Mouse (Mus musculus): ENCODE measurements around the gene Ube2o. TPM values are rescaled to one million over a fixed set of nuclear protein-coding genes. Genes with fewer than 3 reads are reported as not detected.
A peak's percentile ranks its signal among the peaks of the same experiment; 100 is the strongest.
"Not testable (repeated sequence)": the region's sequence is repeated elsewhere in the genome, so short reads cannot be mapped to it uniquely, and the experiment has no call there.

Gene Ube2o
- polyA plus RNA-seq, 1 experiment from 2014 or later = 9.7 TPM

- peaks cover 8% of the 10 kb centered on the region for H3K4me1 ChIP-seq
- WGBS = 19% methylated on average over 7 of the region's 7 CpGs
- no peak for ATAC-seq (ENCODE audit: insufficient number of reproducible peaks, insufficient read depth, low FRiP score, low TSS enrichment, low read depth)
- H3K9ac ChIP-seq = no peak overlapping the region; the same call in 1 of the 2 replicates
- no peaks in the 10 kb centered on the region for H3K27me3 ChIP-seq
- H3K36me3 ChIP-seq = no peaks in the 10 kb centered on the region
- no peak overlapping the region for H3K4me3 ChIP-seq
- no peaks in the 10 kb centered on the region for H3K9me3 ChIP-seq
- H3K27ac ChIP-seq = 0 out of 2 replicates have a peak overlapping the region, but pooled peaks have one; percentile 18
- H3K4me2 ChIP-seq = no peak overlapping the region
Observed at GRCm38 (mm10) chr11:116501005-116501746, 80.1 kb downstream of the Ube2o start.

DNA sequence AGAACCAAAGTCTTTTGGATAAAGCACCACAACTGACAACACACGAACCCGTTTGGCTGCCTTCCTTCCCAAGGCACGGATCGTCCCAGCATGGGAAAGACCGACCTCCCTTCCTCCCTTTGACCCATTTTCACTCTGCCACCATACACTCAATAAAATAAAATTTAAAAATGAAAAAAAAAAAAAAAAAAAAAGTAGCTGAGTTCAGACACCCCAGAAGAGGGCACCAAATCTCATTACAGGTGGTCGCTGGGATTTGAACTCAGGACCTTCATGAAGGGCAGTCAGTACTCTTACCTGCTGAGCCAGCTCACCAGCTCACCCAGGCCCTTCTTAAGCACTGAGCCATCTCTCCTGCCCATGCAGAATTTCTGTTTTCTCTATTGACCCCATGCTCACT is 82.2 kb downstream of the Ube2o start:
- H3K27ac ChIP-seq = no peak overlapping the region
- no peaks in the 10 kb centered on the region for H3K27me3 ChIP-seq
- peak overlapping the region; percentile 61; the same call in 1 of the 2 replicates for H3K9ac ChIP-seq
- H3K4me1 ChIP-seq = peaks cover 8% of the 10 kb centered on the region
- peak overlapping the region; percentile 60 for H3K4me2 ChIP-seq
- peak overlapping the region; percentile 36 for H3K4me3 ChIP-seq
- ATAC-seq (ENCODE audit: insufficient number of reproducible peaks, insufficient read depth, low FRiP score, low TSS enrichment, low read depth) = no peak
- H3K36me3 ChIP-seq = no peaks in the 10 kb centered on the region
- no peaks in the 10 kb centered on the region for H3K9me3 ChIP-seq
- 41% methylated on average over 6 of the region's 6 CpGs for WGBS

DNA sequence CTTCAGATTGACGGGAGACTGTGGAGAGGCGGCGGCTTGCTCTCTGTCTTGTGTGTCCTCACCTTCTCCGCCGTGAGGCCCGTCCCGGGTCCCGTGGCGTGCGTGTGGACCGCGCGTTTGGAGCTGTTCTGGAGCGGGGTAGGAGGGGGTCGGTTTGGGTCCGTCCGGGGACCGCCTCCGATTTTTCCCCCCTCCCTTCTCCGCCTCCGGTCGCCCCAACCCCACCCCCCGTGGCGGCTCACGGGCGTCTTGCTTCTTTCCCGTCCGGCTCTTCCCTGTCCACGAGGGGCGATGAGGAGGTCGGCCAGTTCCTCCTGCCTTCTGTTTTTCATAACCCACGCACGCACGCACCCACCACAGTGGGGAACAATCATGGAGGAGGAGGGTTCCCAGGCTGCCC is 82.7 kb downstream of the Ube2o start:
- Histone ChIP-seq H3K4me3 (peak overlapping the region; percentile 36), H3K9me3 (no peaks in the 10 kb centered on the region), H3K36me3 (no peaks in the 10 kb centered on the region), H3K27me3 (no peaks in the 10 kb centered on the region), H3K4me2 (peak overlapping the region; percentile 60), H3K9ac (peak overlapping the region; percentile 61), H3K27ac (no peak overlapping the region), H3K4me1 (peaks cover 8% of the 10 kb centered on the region)
- ATAC-seq (ENCODE audit: insufficient number of reproducible peaks, insufficient read depth, low FRiP score, low TSS enrichment, low read depth) = 0 out of 2 replicates have a peak, but pooled peaks have one; percentile 11
- 38% methylated on average over 34 of the region's 34 CpGs for WGBS

DNA sequence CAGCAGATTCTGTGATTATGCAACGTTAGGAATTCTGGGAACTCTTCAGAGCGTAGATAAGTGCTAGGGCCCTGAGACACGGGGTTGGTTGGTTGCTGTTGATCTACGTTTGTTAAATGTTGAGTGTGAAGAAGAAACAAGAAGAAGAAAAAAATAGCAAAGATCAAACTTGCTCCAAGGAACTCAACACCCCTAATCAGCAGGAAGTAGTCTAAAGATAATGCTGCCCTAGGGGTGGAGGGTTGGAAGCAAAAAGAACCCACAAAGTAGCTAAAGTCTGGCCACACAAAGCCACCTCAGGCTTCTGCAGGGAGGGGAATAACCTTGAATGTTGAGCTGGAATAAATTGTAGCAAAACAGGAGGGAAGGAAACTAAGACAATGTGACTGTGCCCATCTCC is 83.9 kb downstream of the Ube2o start:
- ATAC-seq (ENCODE audit: insufficient number of reproducible peaks, insufficient read depth, low FRiP score, low TSS enrichment, low read depth) = no peak
- H3K27ac ChIP-seq = no peak overlapping the region
- H3K9ac ChIP-seq = no peak overlapping the region
- H3K36me3 ChIP-seq = no peaks in the 10 kb centered on the region
- H3K4me3 ChIP-seq = no peak overlapping the region
- H3K4me2 ChIP-seq = no peak overlapping the region
- 79% methylated on average over 4 of the region's 4 CpGs for WGBS
- H3K4me1 ChIP-seq = peaks cover 8% of the 10 kb centered on the region
- no peaks in the 10 kb centered on the region for H3K27me3 ChIP-seq
- no peaks in the 10 kb centered on the region for H3K9me3 ChIP-seq

GRCm38 (mm10) chr11:116494474-116495174 is 86.6 kb downstream of the Ube2o start:
- no peak for ATAC-seq (ENCODE audit: insufficient number of reproducible peaks, insufficient read depth, low FRiP score, low TSS enrichment, low read depth)
- Histone ChIP-seq H3K4me2 (no peak overlapping the region), H3K4me3 (no peak overlapping the region), H3K36me3 (no peaks in the 10 kb centered on the region), H3K9me3 (no peaks in the 10 kb centered on the region), H3K4me1 (peaks cover 12% of the 10 kb centered on the region), H3K9ac (0 out of 2 replicates have a peak overlapping the region, but pooled peaks have one; percentile 27), H3K27me3 (no peaks in the 10 kb centered on the region), H3K27ac (no peak overlapping the region)
- WGBS = 61% methylated on average over 13 of the region's 13 CpGs

DNA sequence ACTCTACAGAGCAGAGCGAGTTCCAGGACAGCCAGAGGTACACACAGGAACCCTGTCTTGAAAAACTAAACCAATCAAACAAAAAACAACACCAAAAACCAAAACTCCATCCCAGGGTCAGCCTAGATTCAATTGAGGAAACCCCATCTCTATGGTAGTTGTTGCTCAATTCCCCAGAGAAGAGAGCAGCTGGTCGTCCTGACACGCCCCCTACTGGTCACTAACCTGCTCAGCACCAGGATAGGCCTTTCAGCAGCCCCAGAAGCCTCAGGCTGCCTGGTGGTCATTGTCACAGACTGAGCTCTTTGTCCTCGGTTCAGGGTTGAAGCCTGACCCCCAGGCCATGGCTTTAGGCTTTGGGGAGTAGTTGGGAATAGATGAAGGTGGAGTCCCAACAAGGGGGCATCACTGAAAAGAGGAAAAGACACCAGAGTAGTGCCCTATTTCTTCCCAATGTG is 87.4 kb downstream of the Ube2o start, which contains the start of gene Prpsap1:
Prpsap1 (minus strand) TSS at position 408 of the 458 bp plus-strand sequence.
- Histone ChIP-seq H3K27ac (no peak within 1 kb of the TSS), H3K27me3 (no peaks in the 10 kb centered on the region), H3K4me2 (no peak within 1 kb of the TSS), H3K4me3 (no peak within 1 kb of the TSS), H3K9ac (0 out of 2 replicates have a peak within 1 kb of the TSS, but pooled peaks have one; percentile 27), H3K36me3 (no peaks in the 10 kb centered on the region), H3K9me3 (no peaks in the 10 kb centered on the region), H3K4me1 (peaks cover 17% of the 10 kb centered on the region)
- 21% methylated on average over 4 of the region's 4 CpGs for WGBS
- no peak for ATAC-seq (ENCODE audit: insufficient number of reproducible peaks, insufficient read depth, low FRiP score, low TSS enrichment, low read depth)

DNA sequence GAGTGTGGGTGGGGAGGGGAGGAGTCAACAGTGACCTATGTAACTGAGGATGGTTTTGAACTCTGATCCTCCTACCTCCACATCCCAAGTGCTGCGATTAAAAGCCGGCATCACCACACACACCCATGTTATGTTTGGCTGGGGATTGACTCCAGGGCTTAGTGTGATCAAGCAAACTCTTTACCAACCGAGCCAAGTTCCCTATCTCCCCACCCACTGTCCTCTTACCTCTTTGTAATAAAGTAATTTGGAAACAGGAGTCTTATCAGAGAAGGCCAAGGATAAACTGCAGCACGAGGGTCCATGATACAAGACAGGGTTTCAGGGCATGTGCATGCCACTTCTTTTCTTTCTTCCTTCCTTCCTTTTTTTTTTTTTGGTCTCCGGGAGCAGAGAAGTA is 88.1 kb downstream of the Ube2o start:
- Histone ChIP-seq H3K4me1 (peaks cover 16% of the 10 kb centered on the region), H3K27me3 (no peaks in the 10 kb centered on the region), H3K4me2 (no peak overlapping the region), H3K4me3 (no peak overlapping the region), H3K9me3 (no peaks in the 10 kb centered on the region), H3K36me3 (0 out of 2 replicates have a peak, but pooled peaks cover under 1% of the 10 kb centered on the region), H3K9ac (no peak overlapping the region), H3K27ac (no peak overlapping the region)
- ATAC-seq (ENCODE audit: insufficient number of reproducible peaks, insufficient read depth, low FRiP score, low TSS enrichment, low read depth) = no peak
- WGBS = 83% methylated on average over 5 of the region's 5 CpGs

DNA sequence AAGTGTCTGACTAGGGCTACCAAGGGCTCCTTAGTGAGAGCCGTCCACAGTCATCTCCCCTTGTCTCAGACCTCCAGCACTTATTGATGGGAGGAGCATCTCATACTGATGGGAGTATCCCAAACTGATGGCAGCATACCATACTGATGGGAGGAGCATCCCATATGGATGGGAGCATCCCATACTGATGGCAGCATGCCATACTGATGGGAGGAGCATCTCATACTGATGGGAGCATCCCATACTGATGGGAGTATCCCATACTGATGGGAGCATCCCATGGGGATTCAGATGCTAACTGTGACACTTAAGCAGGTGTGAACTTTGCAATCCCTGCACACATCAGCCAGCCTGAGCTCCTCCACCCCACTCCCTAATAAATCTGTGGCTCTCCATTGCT is 88.7 kb downstream of the Ube2o start:
- WGBS = 55% methylated on average over 1 of the region's 1 CpGs
- H3K4me2 ChIP-seq; H3K4me3 ChIP-seq; H3K27me3 ChIP-seq; H3K36me3 ChIP-seq; H3K9me3 ChIP-seq; ATAC-seq (ENCODE audit: insufficient number of reproducible peaks, insufficient read depth, low FRiP score, low TSS enrichment, low read depth); H3K9ac ChIP-seq; H3K27ac ChIP-seq: not testable (repeated sequence)
- H3K4me1 ChIP-seq = peaks cover 16% of the 10 kb centered on the region

- no peaks in the 10 kb centered on the region for H3K27me3 ChIP-seq
- 59% methylated on average over 6 of the region's 6 CpGs for WGBS
- H3K9me3 ChIP-seq = no peaks in the 10 kb centered on the region
- peaks cover 18% of the 10 kb centered on the region for H3K36me3 ChIP-seq
- H3K4me1 ChIP-seq = peaks cover 16% of the 10 kb centered on the region
- H3K4me2 ChIP-seq = peak overlapping the region; percentile 67
- no peak overlapping the region; the same call in 1 of the 2 replicates for H3K27ac ChIP-seq
- H3K9ac ChIP-seq = no peak overlapping the region
- H3K4me3 ChIP-seq = 0 out of 2 replicates have a peak overlapping the region, but pooled peaks have one; percentile 100
- ATAC-seq (ENCODE audit: insufficient number of reproducible peaks, insufficient read depth, low FRiP score, low TSS enrichment, low read depth) = no peak
Observed at GRCm38 (mm10) chr11:116491338-116491737, 89.9 kb downstream of the Ube2o start.

GRCm38 (mm10) chr11:116490232-116491107 is 90.8 kb downstream of the Ube2o start:
- peak; percentile 91 for ATAC-seq (ENCODE audit: insufficient number of reproducible peaks, insufficient read depth, low FRiP score, low TSS enrichment, low read depth)
- H3K27ac ChIP-seq = peak overlapping the region; percentile 91
- WGBS = under 1% methylated on average over 62 of the region's 62 CpGs
- H3K9ac ChIP-seq = peak overlapping the region; percentile 98
- H3K36me3 ChIP-seq = peaks cover 27% of the 10 kb centered on the region
- H3K9me3 ChIP-seq = no peaks in the 10 kb centered on the region
- H3K4me1 ChIP-seq = peaks cover 16% of the 10 kb centered on the region
- peak overlapping the region; percentile 100 for H3K4me3 ChIP-seq
- H3K4me2 ChIP-seq = peak overlapping the region; percentile 67
- no peaks in the 10 kb centered on the region for H3K27me3 ChIP-seq

GRCm38 (mm10) chr11:116489771-116490231 is 91.4 kb downstream of the Ube2o start:
- 0 out of 2 replicates have a peak, but pooled peaks have one; percentile 28 for ATAC-seq (ENCODE audit: insufficient number of reproducible peaks, insufficient read depth, low FRiP score, low TSS enrichment, low read depth)
- peaks cover 34% of the 10 kb centered on the region for H3K36me3 ChIP-seq

More at GRCm38 (mm10) chr11:116489771-116490231, 91.4 kb downstream of the Ube2o start:
- Histone ChIP-seq H3K9ac (peak overlapping the region; percentile 98), H3K27ac (peak overlapping the region; percentile 91), H3K4me2 (peak overlapping the region; percentile 67), H3K9me3 (no peaks in the 10 kb centered on the region), H3K4me1 (peaks cover 16% of the 10 kb centered on the region), H3K27me3 (no peaks in the 10 kb centered on the region), H3K4me3 (peak overlapping the region; percentile 100)
- under 1% methylated on average over 39 of the region's 39 CpGs for WGBS

Data from embryonic facial prominence, embryonic 13.5 days (tissue).